Mouse (Mus musculus): ENCODE data around the gene Txnrd1.

GRCm38 (mm10) chr10:82863106-82863680 is 29.4 kb downstream of the Txnrd1 start:
- TF ChIP-seq CTCF (IDR thresholded peaks at IDR 0.05; ENCODE audit: borderline replicate concordance, control insufficient read depth, extremely low read depth, insufficient read depth, low read length, poor library complexity), result no peak
- no peak for TF ChIP-seq POLR2A (IDR thresholded peaks at IDR 0.05; ENCODE audit: control insufficient read depth, extremely low read depth, insufficient read depth, low read length, poor library complexity)

Data from thymus, adult 2 months (tissue).